Mouse (Mus musculus) stomach, postnatal 0 days (tissue): ENCODE measurements at regions not wholly inside any gene's neighbourhood (a gene's known extent, or its start where the extent isn't known, plus 50 kb on each side); places are given as distances from the start of the nearest gene placed in this dataset.

ENCODE experiments used
- CTCF ChIP-seq: IDR thresholded peaks from 2 replicates; pipeline ENCODE4 v1.5.1; 2016; ENCODE audit warnings: antibody characterized with exemption, low read depth, mild to moderate bottlenecking, moderate library complexity
- EP300 ChIP-seq: optimal IDR thresholded peaks from 2 replicates; pipeline ENCODE3; 2016; ENCODE audit warnings: antibody characterized with exemption

GRCm38 (mm10) chr16:95918651-95919425, 71.9 kb downstream of the Psmg1 start:
- TF ChIP-seq CTCF (no peak), EP300 (no peak)
